Mouse (Mus musculus) urinary bladder, postnatal 0 days (tissue): ENCODE data around the gene H2-M10.4. TPM values are rescaled to one million over a fixed set of nuclear protein-coding genes. Genes with fewer than 3 reads are reported as not detected.

Source experiments
- polyA plus RNA-seq: library from polyadenylated mRNA; unstranded; fragments of >200 nt; fragmentation: Nextera tagmentation; extraction: Ambion mirVana; gene quantifications from 2 replicates; pipeline ENCODE4 v1.2.1, GENCODE M21; 2015

H2-M10.4 gene
- not detected in 2 replicates for polyA plus RNA-seq

GRCm38 (mm10) chr17:36462234-36462633 is at the start of gene H2-M10.4:
TSS of gene H2-M10.4 (minus strand) at chr17:36462334.

Other genes starting within 250 kb of the H2-M10.4 start
- gene Rpp21, start 204.3 kb downstream of the H2-M10.4 start, polyA plus RNA-seq = 85.5 and 95.5 TPM in 2 replicates
- 7.5 TPM in 2 replicates for gene Trim39, start 190.1 kb downstream of the H2-M10.4 start, polyA plus RNA-seq
- not detected in 2 replicates for gene H2-M10.2, start 175.8 kb downstream of the H2-M10.4 start, polyA plus RNA-seq
- not detected in 2 replicates for gene H2-M10.1, start 136.2 kb downstream of the H2-M10.4 start, polyA plus RNA-seq
- not detected in 2 replicates for gene H2-M10.3, start 93.9 kb downstream of the H2-M10.4 start, polyA plus RNA-seq
- not detected in 2 replicates for gene H2-M11, start 84.7 kb upstream of the H2-M10.4 start, polyA plus RNA-seq
- gene H2-M9, start 180.3 kb upstream of the H2-M10.4 start, polyA plus RNA-seq = not detected in 2 replicates
- not detected in 2 replicates for gene H2-M1, start 209.9 kb upstream of the H2-M10.4 start, polyA plus RNA-seq